Mouse (Mus musculus): ENCODE measurements around the gene Olfr986. TPM values are rescaled to one million over a fixed set of nuclear protein-coding genes. Genes with fewer than 3 reads are reported as not detected.
"Not testable (repeated sequence)": the region's sequence is repeated elsewhere in the genome, so short reads cannot be mapped to it uniquely, and the experiment has no call there.

Gene Olfr986
- under 1 TPM in 1 of 4 experiments, not detected in 3; 0.18 TPM for total RNA-seq (2022)

DNA sequence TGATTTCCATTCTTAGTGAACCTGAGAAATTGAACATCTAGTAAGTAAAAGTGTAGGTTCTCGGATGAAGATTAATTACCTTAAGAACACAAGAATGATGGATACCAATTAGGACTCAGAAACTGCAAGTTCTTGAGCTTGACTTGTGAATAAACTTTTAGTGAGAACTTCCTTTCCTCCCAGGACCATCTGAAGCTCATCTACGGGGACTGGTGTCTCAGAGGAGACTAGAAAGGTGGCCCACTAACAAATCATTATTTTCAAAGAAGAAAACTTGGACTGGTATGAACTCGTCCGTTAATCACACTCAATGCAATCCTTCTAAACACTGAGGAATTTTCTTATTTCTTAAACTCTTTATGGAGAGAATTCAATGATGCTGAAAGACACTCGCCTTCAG lies at the start of gene Olfr986:
TSS of gene Olfr986 (plus strand) at position 301 of the 400 bp plus-strand sequence.
- DNase-seq (ENCODE audit: low spot score in 2 of 2) = no peak

DNA sequence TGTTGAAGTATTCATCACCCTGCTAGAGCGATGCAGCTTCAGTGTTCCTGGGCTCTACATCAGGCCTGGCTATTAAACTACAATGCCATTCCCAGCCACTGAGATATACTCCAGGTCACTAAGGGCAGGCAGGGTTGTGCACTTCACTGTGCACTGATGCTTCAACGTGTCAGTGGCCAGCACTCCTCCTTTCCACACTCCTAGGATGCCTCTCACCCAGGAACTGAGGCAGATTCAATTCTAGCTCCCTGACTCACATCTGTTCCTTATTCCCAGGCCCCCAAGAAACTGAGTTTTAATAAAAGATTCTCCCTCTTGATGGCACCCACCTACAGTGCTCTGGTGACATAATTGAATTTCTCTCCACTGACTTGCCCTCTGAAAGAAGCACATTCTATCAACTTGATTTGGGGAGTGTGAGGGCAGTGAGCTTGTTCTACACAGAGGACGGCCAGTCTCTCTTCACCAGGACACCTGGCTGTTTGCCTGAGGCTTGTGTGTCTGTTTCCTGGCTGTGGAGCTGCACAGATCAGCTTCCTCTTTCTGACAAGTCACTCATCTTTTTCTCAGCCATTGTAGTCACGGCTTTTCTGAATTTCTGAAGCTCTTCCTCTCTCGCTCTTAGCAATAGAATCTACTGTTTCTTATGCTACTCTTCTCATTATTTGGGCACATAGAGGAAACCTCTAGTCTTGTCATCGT lies 43.6 kb upstream of the Olfr986 start:
- no peak for DNase-seq (ENCODE audit: low spot score in 2 of 2)

DNA sequence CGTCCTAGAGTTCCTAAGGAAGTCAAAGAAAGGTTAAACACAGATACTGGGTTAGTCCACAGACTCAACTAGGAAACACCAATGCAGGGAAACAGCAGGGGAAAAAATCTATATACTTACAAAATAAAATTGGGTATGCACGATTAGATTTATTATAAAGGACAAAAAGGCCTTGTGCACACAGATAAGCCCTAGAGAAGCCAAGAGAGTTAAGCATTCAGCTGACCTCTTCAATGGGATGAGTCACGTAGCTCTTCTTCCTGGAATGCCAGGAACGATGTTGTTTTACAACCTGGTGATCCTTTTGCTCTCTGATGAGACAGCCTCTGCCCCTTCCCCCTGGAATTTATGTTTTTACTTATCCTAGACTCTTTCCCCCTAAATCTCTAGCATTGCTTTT lies 41.2 kb upstream of the Olfr986 start:
- no peak for DNase-seq (ENCODE audit: low spot score in 2 of 2)

DNA sequence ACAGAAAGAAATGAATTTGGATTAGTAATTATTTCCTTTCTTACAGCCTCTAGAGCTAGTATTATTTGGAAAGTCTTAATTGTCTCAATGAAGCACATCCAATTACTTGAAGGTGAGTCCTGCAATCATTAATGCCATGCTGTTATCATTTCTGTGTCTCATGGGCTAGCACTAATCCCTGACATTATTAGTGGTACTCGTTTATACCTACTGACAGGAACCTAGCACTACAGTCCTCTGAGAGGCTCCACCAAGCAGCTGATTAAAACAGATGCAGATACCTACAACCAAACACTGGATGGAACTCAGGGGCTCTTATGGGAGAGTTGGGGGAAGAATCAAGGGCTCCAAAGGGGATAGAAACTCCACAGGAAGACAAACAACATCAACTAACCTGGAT lies 39.2 kb upstream of the Olfr986 start:
- DNase-seq (ENCODE audit: low spot score in 2 of 2) = no peak

DNA sequence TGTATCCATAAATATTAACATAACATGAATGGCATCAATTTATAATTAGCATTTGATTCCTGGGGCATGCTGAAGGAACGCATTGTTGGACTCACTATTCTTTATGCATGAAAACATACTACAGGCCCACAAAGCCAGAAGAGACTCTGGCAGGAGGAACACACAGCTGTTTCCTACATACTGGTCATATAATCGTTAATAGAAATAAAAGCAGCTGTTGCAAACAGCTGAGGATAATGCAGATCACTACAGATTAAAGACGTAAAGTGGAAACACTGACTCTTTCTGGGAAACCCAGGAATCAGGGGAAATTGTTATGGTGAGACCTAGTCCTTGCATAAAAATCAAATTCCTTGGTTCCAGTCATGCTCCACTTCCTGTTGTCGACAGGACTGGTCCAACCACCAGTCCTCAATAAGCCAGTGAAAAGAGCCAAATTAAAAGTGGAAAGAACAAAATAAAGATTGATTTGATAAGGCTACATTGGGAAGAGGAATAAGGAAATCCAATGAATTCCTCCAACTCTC lies 25.5 kb upstream of the Olfr986 start:
- no peak for DNase-seq (ENCODE audit: low spot score in 2 of 2)

DNA sequence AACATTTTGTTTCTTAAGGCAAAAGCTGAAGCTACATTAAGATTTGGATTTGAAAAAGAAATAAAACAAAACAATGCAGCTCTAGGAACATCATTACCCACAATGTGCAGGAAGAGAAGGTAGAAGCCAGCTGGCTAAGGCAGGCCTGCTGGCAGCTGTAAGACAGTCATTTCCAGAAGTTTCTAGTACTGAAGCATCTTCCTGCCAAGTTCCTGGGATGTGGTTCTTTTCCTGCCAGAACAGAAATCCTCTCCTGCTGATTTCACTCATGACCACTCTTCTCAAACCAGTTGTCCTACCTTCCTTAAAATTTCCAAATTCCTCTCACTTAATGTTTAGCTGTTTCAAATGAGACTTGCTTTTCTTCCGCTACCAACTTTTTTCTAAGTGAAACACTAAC lies 14.3 kb upstream of the Olfr986 start:
- DNase-seq (ENCODE audit: low spot score in 2 of 2) = no peak

DNA sequence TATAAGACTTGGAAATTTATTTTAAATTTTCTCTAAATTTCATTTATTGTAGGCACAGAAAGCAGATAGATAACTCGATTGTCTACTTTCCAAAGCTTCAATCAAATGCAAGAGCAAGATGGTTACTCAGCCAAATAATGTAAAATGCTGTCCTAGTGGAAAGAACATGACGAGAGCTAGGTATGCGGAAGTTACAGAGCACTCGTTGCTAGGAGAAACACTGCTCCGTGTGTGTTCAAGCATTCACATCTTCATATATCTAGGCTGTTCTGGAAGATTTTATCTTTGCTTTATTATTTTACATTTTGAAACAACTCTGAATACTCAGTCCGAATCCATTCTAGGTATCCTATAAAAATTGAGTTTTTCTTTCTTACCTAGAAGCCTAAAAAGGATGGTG lies 3.7 kb upstream of the Olfr986 start:
- DNase-seq (ENCODE audit: low spot score in 2 of 2) = no peak

DNA sequence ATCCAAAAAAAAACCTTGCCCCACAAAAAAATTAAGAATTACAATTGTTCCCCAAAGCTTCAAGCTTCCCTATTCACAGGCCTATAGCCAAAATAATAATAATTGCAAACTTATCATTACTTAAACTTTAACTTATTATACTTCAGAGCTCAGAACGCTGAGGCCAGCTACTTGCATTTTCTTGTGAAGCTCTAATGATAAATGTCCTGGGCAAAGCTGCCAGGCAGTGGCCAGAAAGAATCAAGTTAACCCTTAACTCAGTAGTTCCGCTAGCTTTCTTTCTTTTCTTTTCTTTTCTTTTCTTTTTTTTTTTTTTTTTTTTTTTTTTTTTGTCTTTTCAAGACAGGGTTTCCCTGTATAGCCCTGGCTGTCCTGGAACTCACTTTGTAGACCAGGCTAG lies 4.4 kb downstream of the Olfr986 start:
- DNase-seq (ENCODE audit: low spot score in 2 of 2) = not testable (repeated sequence)

DNA sequence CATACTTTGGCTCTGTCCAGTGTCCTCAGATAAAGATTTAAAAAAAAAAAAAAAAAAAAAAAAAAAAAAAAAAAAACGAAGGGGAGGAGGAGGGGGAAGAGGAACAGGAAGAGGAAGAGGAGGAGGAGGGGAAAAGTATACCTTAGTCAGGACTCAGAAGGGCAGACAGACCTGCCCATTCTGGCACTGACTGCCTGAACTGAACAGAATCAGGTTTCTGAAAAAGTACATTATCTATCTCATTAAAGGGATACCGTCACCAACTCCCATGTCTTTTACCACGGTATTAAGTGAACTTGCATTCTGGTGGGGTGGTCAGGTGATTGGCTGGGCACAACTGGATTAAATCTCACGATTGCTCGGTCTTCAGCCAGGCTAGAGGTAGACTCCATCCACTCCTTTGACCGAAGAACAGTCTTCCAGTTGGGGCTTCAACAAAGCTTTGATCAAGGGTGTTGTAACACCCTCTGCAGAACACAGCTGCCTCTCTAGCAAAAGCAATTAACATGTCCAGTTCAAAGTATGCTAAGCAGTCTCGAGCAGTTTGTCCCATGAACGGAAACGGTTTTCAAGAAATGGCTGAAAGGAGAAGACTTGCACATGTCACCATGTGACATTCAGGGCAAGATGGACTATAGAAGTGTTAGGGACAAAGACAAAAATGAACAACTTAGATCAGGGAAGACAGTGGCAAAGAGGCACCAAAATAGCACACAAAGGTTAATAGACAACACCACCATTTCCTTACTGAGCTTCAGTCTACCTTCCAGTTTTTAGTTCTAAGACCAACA lies 10.6 kb downstream of the Olfr986 start:
- no peak for DNase-seq (ENCODE audit: low spot score in 2 of 2)

DNA sequence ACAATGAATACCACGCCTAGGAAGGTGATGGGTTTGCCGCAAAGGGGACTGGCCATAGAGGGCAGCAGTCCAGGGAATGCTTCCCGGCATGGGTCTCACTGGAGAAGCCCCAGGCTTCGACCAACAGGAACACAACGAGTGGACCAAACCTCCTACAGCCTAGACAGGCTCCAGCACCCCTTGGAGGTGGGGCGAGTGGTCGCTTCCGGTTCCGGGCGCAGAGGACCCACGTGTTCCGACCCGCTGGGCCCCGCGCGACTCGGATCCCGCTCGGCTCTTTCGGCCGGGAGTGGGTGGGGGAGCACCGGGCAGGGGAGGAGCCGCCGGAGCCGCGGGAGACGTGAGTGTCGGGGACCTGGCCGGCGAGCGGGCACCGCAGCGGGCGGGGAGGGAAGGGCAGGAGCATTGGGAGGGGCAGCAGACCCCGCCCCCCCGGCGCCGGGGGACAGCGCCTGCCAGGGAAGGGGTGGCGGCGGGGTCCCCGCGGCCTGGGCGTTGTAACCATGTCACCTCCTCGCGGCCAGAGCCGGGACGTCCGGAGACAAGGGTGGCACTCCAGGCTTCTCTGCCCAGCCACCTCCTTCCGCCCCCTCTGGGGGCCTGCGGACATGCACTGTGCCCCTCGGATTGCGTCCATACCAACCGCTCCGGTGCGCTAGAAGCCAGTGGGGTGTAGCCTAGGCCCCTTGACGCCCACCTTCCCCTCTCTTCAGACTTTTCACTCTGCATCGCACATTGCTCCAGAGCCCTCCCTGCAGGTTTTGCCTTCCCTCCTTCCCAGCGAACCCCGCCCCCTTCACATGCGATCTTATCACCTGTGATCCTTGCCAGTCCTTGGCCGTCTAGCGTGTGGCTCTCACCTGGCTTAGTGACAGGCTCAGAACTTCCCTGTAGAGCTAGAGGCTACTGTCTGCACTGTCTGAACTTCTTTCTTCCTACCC lies 11.6 kb downstream of the Olfr986 start, which contains the start of gene Zfp202:
TSS of gene Zfp202 (plus strand) at position 219 of the 941 bp plus-strand sequence.
- peak; percentile 81 to 82 for DNase-seq (ENCODE audit: low spot score in 2 of 2)

DNA sequence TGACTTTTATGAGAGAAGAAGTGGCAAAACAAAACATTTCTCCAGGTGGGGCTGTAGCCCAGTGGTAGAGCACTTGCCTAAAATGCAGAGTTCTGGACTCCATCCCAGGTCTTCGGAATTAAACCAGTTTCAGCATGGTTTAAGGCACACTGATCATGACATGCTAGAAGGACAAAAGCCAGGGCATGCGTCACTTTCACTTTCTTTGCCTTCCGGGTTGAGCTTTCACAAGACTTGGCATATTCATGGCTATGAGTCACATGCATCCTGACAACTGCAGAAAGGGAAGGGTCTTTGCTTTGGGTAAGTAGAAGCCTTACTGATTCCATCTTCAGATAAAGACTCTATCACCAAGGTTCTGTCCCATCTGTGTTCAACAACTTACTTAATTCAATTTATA lies 15.3 kb downstream of the Olfr986 start:
- DNase-seq (ENCODE audit: low spot score in 2 of 2) = no peak

DNA sequence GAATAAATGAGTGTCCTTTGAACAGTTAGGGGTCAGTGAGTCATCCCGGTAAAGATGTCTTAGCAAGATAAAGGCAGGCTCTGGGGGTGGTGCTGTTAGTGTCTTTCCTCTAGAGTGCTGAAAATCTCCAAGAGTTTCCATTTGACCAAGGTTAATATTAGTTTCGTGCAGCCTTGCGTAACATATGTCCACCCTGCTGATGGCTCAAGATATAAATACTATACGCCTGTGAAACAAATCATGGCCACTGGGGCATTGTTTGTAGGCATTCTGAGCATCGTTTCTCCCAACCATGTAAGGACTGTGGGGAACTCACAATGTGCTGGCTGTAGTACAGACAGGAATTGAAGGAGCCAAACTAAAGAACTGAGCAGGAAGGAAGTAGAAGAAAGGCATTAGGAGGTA lies 25.8 kb downstream of the Olfr986 start:
- DNase-seq (ENCODE audit: low spot score in 2 of 2) = no peak

DNA sequence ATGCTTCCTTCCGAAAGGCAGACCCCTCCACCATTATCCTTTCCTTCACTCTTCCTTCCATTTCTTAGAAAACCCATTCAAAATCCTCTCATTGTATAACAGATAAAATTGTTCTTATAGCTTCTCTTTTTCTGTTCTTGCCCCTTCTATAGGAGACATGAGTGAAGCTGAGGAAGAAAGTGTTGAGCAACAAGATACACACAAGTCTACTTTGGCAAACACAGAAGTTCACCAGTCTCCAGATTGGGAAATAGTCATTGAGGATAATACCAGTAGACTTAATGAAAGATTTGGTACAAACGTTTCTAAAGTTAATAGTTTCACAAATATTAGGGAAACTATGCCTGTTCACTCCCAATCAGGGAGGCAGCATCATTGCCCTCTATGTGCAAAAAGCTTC lies 30.0 kb downstream of the Olfr986 start:
- DNase-seq (ENCODE audit: low spot score in 2 of 2) = no peak

DNA sequence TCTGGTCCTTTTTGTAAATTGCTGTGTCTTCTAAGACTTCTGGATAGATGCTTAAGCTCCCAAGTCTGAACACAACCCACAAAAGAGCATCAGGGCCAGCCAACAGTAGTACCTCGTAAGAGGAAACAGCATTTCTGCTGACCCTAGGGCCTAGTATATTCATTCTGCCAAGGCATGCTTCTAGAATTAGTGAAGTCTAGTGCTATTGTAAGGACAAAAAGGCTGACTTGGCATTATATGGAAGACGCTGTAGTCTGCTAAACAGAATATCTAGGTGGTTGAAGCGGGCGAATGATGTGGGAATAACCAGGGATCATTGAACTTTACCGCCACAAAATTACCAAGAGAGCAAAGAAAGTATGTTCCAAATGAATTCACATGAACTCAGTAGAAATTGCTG lies 33.3 kb downstream of the Olfr986 start:
- DNase-seq (ENCODE audit: low spot score in 2 of 2) = no peak

DNA sequence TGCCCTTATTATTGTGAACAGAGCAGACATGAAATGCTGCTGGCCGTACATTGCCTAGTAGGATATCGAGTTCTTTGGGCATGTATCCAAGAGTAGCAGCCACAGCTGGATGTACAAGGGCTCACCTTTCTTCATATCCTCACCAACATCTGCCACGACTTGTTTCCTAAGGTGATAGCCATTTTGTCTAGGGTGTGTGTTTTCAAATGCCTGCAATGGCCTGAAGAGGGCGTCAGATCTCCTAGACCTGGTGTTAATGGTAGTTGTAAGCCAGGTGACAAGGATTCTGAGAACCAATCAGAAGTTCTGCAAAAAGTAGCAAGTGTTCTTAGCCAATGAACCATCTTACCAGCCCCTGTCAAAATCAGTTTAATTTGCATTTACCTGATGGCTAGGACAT lies 35.9 kb downstream of the Olfr986 start:
- no peak for DNase-seq (ENCODE audit: low spot score in 2 of 2)

DNA sequence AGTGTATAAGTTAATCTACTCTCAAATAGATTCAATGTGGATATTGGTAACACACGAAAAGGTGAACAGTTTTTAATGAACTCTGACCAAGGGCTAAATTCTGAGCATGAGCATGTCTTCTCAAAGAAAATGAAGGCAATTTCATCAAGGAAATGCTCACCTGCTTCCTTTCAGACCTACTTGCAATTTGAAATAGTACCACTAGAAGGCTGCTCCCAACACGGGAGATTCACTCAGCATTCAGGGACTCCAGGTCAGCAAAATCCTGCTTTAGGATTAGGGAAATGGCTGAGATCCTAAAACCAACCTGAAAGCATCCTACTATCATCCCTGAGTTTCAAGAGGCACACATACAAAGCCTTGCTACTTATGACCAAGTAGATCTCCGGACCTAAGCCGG lies 43.6 kb downstream of the Olfr986 start:
- DNase-seq (ENCODE audit: low spot score in 2 of 2) = no peak

DNA sequence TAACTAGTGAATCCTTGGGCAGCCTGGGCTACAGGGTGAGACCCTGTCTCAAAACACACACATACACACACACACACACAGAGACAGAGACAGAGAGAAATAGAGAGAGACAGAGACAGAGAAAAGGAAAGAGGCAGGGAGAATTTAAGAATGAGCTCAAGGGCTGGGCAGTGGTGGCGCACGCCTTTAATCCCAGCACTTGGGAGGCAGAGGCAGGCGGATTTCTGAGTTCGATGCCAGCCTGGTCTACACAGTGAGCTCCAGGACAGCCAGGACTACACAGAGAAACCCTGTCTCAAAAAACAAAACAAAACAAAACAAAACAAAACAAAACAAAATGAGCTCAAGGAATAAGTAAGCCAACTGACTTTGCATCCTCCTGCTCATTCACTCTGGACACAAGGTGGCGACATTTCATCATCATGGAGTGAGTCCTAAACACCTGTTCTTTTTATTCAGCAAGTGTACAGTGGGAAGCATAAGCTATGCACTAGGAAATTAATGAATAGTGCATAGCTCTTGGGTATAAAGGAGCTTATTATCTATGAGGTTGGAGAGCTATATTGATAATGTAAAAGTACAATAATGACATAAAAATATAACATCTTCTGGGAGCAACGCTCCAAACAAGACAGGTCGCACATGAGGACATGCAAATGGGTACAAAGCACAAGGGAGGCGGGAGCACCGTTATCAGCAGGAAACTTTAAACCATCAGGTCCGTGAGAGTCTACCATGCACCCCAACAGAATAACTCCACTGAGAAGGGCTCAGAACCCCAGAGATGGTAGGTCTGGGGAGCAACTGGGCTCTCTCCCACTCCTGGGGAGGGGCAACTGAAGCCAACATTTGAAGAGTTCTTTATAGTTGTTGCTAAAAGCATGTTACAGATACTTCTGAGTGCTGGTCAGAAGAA lies 47.4 kb downstream of the Olfr986 start:
- DNase-seq (ENCODE audit: low spot score in 2 of 2) = peak; percentile 21 to 58

DNA sequence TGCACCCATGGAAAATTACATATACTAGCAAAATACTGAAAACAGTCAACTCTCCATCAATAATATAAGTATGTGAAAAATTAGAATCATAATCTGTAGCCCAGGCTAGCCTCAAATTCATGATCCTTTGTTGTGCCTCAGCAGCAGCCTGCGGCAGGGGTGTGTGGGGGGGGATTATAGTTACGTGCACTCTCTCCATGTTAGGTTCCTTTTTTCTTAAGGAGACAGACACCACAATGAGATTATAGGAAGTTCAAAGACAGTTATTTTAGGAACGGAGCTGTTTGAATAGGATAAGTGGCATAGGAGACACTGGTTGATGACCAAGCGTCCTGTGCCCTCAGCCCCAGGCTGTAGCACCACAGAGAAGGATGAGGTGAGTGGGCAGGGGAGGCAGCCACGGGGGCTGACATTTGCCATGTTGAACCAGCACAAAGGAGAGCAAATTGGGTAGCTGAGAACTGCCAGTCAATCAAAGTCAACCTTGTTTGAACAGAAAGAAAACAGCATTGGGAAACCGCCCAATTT lies 48.1 kb downstream of the Olfr986 start:
- no peak for DNase-seq (ENCODE audit: low spot score in 2 of 2)

DNA sequence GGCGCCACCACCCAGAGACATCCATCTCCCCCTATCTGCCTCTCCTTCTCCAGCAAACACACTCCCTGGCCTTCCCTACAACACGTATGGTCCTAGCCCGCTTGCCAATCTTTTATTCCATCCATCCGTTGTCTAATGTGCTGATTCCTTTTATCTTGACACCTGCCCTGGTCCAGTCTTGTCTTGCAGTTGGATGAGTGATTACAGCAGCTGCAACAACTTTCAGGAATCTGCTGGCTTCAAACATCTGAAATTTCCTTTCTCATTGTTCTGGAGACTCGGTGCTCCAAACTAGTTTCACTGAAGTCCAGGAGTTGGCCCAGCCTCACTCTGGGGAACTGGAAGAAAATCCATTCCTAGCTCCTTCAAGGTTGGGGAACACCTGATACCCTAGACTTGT lies 48.8 kb downstream of the Olfr986 start:
- DNase-seq (ENCODE audit: low spot score in 2 of 2) = no peak

DNA sequence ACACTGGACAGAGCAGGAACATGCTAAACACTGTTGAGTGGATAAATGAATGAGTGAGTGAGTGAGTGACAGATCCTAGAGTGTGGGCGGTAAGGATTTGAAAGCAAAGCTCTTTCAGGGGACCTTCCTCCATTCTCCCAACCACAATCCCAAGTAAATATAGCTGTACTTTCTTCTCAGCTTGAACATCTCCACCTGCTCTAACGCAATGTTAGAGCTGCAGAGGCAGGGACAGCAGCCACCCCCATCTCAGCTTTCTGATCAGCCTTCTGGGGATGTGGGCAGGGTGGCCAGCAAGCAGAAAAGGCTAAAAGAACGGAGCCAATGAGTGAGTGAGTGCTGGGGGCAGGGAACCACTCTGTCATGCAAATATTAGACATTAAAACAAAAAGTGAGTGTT lies 50.3 kb downstream of the Olfr986 start:
- DNase-seq (ENCODE audit: low spot score in 2 of 2) = no peak
